Mouse (Mus musculus): ENCODE measurements around the gene Capn3. TPM values are rescaled to one million over a fixed set of nuclear protein-coding genes. Genes with fewer than 3 reads are reported as not detected.

Capn3 gene
- total and polyA plus RNA-seq, 2 experiments from 2014 or later, result 0.42 to 1.2 TPM

DNA sequence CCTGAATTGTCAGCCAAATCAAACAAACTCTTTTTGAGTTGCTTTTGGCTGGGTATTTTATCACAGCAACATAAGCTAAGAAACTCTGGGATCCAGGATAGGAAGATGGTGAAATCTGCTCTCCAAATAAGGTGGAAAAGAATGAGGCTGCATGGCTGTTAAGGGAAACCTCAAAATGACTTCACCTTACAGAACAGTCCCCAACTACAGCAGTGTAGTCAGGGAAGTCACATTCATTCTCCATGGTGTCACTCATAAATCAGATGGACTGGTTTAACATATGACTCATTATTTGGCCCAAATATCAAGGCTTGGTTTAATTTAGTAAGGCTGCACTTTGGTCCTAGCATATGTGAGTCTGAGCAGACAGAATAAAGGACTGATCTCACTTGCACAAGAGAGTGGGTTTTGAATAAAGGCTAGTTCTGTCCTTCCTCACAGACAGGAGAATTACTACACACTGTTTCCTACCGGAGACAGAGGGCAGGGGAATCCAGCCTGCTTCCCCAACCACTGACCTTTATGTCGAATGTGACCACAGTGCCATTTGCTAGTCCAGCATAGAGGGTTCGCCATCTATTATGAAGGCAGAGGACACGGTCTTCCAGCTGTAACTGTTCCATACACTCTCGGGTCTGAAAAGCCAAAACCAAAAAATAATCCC, 62.9 kb downstream of the Capn3 start:
- no peaks in the 10 kb centered on the region for H3K9me3 ChIP-seq (ENCODE audit: low read length)
- H3K27me3 ChIP-seq (ENCODE audit: insufficient read depth, low read length), result no peaks in the 10 kb centered on the region
- peaks cover 51% of the 10 kb centered on the region for H3K36me3 ChIP-seq (ENCODE audit: insufficient read depth, low read length)
- no peak overlapping the region for H3K27ac ChIP-seq
- 89% methylated on average over 5 of the region's 5 CpGs for WGBS
- no peak overlapping the region for H3K4me2 ChIP-seq (ENCODE audit: low read depth, low read length)
- H3K4me1 ChIP-seq (ENCODE audit: insufficient read depth, low read length), result no peaks in the 10 kb centered on the region
- H3K4me3 ChIP-seq (ENCODE audit: low read length), result no peak overlapping the region
- H3K9ac ChIP-seq (replicated peaks; ENCODE audit: low read length), result no peak overlapping the region
- no peak for TF ChIP-seq CTCF (IDR thresholded peaks at IDR 0.05; ENCODE audit: low read depth)
- ATAC-seq (no peak), DNase-seq (ENCODE audit: low spot score) (no peak)

DNA sequence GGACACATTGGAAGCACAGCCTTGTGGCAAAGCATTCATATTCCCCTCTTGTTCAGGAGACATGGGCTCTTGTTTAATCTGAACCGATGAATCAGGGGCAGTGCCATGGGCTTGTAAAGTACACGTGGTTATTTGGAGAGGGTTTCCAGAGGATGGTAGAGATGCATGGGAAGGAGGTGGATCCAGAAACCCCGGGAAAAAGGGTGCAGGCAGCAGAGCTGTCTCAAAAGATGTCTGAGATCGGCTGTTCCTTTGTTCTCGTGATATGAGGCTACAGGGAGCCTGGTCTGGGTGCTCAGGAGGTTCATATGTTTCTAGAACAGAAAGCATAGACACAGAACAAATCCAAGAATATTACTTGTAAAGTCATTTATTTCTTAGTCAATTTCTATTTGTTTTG, 71.0 kb downstream of the Capn3 start:
- Histone ChIP-seq H3K27ac (no peak overlapping the region), H3K4me1 (ENCODE audit: insufficient read depth, low read length) (no peaks in the 10 kb centered on the region), H3K9ac (replicated peaks; ENCODE audit: low read length) (no peak overlapping the region), H3K4me3 (ENCODE audit: low read length) (no peak overlapping the region), H3K9me3 (ENCODE audit: low read length) (no peaks in the 10 kb centered on the region), H3K36me3 (ENCODE audit: insufficient read depth, low read length) (peaks cover 65% of the 10 kb centered on the region), H3K27me3 (ENCODE audit: insufficient read depth, low read length) (no peaks in the 10 kb centered on the region), H3K4me2 (ENCODE audit: low read depth, low read length) (no peak overlapping the region)
- WGBS, result 91% methylated on average over 5 of the region's 5 CpGs
- ATAC-seq (no peak), DNase-seq (ENCODE audit: low spot score) (no peak)
- TF ChIP-seq CTCF (IDR thresholded peaks at IDR 0.05; ENCODE audit: low read depth), result no peak

DNA sequence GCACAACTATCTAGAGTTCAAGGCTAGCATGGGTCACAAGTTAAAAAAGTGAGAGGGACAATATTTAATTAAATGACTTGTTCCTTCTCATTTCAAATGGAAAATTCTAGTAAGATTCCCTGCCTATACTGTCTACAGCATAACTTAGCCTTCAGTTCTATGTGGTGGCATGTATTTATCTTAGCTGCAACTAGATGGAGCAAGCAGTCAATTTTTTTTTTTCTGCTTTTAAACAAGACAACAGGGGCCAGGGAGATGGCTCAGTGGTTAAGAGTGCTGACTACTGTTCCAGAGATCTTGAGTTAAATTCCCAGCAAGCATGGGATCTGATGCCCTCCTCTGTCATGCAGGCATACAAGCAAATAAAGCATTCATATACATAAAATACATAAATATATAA, 73.7 kb downstream of the Capn3 start:
- H3K9ac ChIP-seq (replicated peaks; ENCODE audit: low read length), result no peak overlapping the region
- DNase-seq (ENCODE audit: low spot score), result peak; percentile 3
- H3K9me3 ChIP-seq (ENCODE audit: low read length), result no peaks in the 10 kb centered on the region

GRCm38 (mm10) chr2:120531223-120531622, 75.4 kb downstream of the Capn3 start:
- no peak overlapping the region for H3K9ac ChIP-seq (replicated peaks; ENCODE audit: low read length)
- no peak overlapping the region for H3K27ac ChIP-seq
- 97% methylated on average over 4 of the region's 4 CpGs for WGBS
- H3K4me1 ChIP-seq (ENCODE audit: insufficient read depth, low read length), result no peaks in the 10 kb centered on the region
- H3K27me3 ChIP-seq (ENCODE audit: insufficient read depth, low read length), result no peaks in the 10 kb centered on the region
- no peak overlapping the region for H3K4me2 ChIP-seq (ENCODE audit: low read depth, low read length)
- H3K36me3 ChIP-seq (ENCODE audit: insufficient read depth, low read length), result peaks cover 71% of the 10 kb centered on the region
- TF ChIP-seq CTCF (IDR thresholded peaks at IDR 0.05; ENCODE audit: low read depth), result no peak
- DNase-seq (ENCODE audit: low spot score), result no peak
- no peak overlapping the region for H3K4me3 ChIP-seq (ENCODE audit: low read length)
- no peaks in the 10 kb centered on the region for H3K9me3 ChIP-seq (ENCODE audit: low read length)
- no peak for ATAC-seq

More for the DNA sequence above, 73.7 kb downstream of the Capn3 start:
- Histone ChIP-seq H3K4me1 (ENCODE audit: insufficient read depth, low read length) (no peaks in the 10 kb centered on the region), H3K4me2 (ENCODE audit: low read depth, low read length) (no peak overlapping the region), H3K27me3 (ENCODE audit: insufficient read depth, low read length) (no peaks in the 10 kb centered on the region), H3K4me3 (ENCODE audit: low read length) (no peak overlapping the region), H3K27ac (no peak overlapping the region), H3K36me3 (ENCODE audit: insufficient read depth, low read length) (peaks cover 69% of the 10 kb centered on the region)
- peak; percentile 44 for TF ChIP-seq CTCF (IDR thresholded peaks at IDR 0.05; ENCODE audit: low read depth)
- no peak for ATAC-seq

DNA sequence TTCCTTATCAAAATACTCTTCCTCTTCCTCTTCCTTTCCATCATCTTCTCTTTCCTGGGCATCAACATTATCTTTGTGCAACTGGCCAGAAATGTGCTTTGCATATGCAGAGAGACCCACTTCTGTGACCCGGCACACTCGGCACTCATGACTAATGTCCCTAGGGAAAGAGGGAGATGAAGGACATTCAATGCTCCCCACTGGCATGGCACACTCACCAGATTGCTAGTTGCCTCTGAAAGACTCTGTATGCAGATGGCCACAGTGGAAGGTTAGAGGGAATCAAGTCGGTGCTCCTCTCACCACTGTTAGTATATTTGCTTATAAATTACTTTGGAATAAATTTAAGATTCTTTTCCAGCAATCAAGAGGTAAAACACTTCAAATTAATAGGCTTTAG, 83.5 kb downstream of the Capn3 start:
- no peaks in the 10 kb centered on the region for H3K9me3 ChIP-seq (ENCODE audit: low read length)
- no peak overlapping the region for H3K9ac ChIP-seq (replicated peaks; ENCODE audit: low read length)
- no peaks in the 10 kb centered on the region for H3K27me3 ChIP-seq (ENCODE audit: insufficient read depth, low read length)
- no peak for TF ChIP-seq CTCF (IDR thresholded peaks at IDR 0.05; ENCODE audit: low read depth)
- 0 out of 2 replicates have a peak, but pooled peaks have one; percentile 53 for ATAC-seq
- H3K4me1 ChIP-seq (ENCODE audit: insufficient read depth, low read length), result peaks cover 7% of the 10 kb centered on the region
- peaks cover 12% of the 10 kb centered on the region; the same call in 1 of the 2 replicates for H3K36me3 ChIP-seq (ENCODE audit: insufficient read depth, low read length)
- H3K27ac ChIP-seq, result peak overlapping the region; percentile 37; the same call in 1 of the 2 replicates
- peak overlapping the region; percentile 36 for H3K4me2 ChIP-seq (ENCODE audit: low read depth, low read length)
- no peak overlapping the region for H3K4me3 ChIP-seq (ENCODE audit: low read length)
- peak; percentile 23 for DNase-seq (ENCODE audit: low spot score)
- WGBS, result 19% methylated on average over 3 of the region's 3 CpGs

GRCm38 (mm10) chr2:120539778-120540208, 84.0 kb downstream of the Capn3 start:
- peaks cover 7% of the 10 kb centered on the region; the same call in 1 of the 2 replicates for H3K36me3 ChIP-seq (ENCODE audit: insufficient read depth, low read length)
- H3K4me1 ChIP-seq (ENCODE audit: insufficient read depth, low read length), result peaks cover 7% of the 10 kb centered on the region
- TF ChIP-seq CTCF (IDR thresholded peaks at IDR 0.05; ENCODE audit: low read depth), result no peak
- no peaks in the 10 kb centered on the region for H3K27me3 ChIP-seq (ENCODE audit: insufficient read depth, low read length)
- ATAC-seq (peak; percentile 93), DNase-seq (ENCODE audit: low spot score) (peak; percentile 93)
- peak overlapping the region; percentile 37; the same call in 1 of the 2 replicates for H3K27ac ChIP-seq
- WGBS, result 10% methylated on average over 1 of the region's 1 CpGs
- peak overlapping the region; percentile 36 for H3K4me2 ChIP-seq (ENCODE audit: low read depth, low read length)
- H3K9me3 ChIP-seq (ENCODE audit: low read length), result no peaks in the 10 kb centered on the region
- H3K9ac ChIP-seq (replicated peaks; ENCODE audit: low read length), result no peak overlapping the region
- H3K4me3 ChIP-seq (ENCODE audit: low read length), result no peak overlapping the region

GRCm38 (mm10) chr2:120544732-120545131, 88.9 kb downstream of the Capn3 start:
- Histone ChIP-seq H3K4me1 (ENCODE audit: insufficient read depth, low read length) (no peaks in the 10 kb centered on the region), H3K4me2 (ENCODE audit: low read depth, low read length) (no peak overlapping the region), H3K4me3 (ENCODE audit: low read length) (no peak overlapping the region), H3K27me3 (ENCODE audit: insufficient read depth, low read length) (no peaks in the 10 kb centered on the region), H3K9ac (replicated peaks; ENCODE audit: low read length) (no peak overlapping the region), H3K36me3 (ENCODE audit: insufficient read depth, low read length) (no peaks in the 10 kb centered on the region; the same call in 1 of the 2 replicates), H3K27ac (no peak overlapping the region), H3K9me3 (ENCODE audit: low read length) (no peaks in the 10 kb centered on the region)
- no peak for DNase-seq (ENCODE audit: low spot score)
- 100% methylated on average over 2 of the region's 2 CpGs for WGBS
- ATAC-seq, result no peak
- no peak for TF ChIP-seq CTCF (IDR thresholded peaks at IDR 0.05; ENCODE audit: low read depth)

Other genes starting within 250 kb of the Capn3 start
- gene Pla2g4e, start 210.7 kb upstream of the Capn3 start, total RNA-seq (2014; rRNA removed), result 14.9 and 15.0 TPM in 2 replicates
- gene Pla2g4e, start 210.7 kb upstream of the Capn3 start, polyA plus RNA-seq (2015; fragmentation: Nextera tagmentation; extraction: Ambion mirVana), result 6.7 and 8.0 TPM in 2 replicates
- gene Pla2g4d, start 166.8 kb upstream of the Capn3 start, total RNA-seq (2014; rRNA removed), result 0.14 and 0.16 TPM in 2 replicates
- gene Pla2g4d, start 166.8 kb upstream of the Capn3 start, polyA plus RNA-seq (2015; fragmentation: Nextera tagmentation; extraction: Ambion mirVana), result 0.20 TPM in 2 replicates
- gene Pla2g4f, start 141.9 kb upstream of the Capn3 start, total RNA-seq (2014; rRNA removed), result not detected in 2 replicates
- not detected in 2 replicates for gene Pla2g4f, start 141.9 kb upstream of the Capn3 start, polyA plus RNA-seq (2015; fragmentation: Nextera tagmentation; extraction: Ambion mirVana)
- 47.9 and 67.4 TPM in 2 replicates for gene Vps39, start 102.9 kb upstream of the Capn3 start, total RNA-seq (2014; rRNA removed)
- 31.9 and 32.2 TPM in 2 replicates for gene Vps39, start 102.9 kb upstream of the Capn3 start, polyA plus RNA-seq (2015; fragmentation: Nextera tagmentation; extraction: Ambion mirVana)
- gene Ganc, start 52.1 kb upstream of the Capn3 start, total RNA-seq (2014; rRNA removed), result 7.5 and 10.5 TPM in 2 replicates
- gene Ganc, start 52.1 kb upstream of the Capn3 start, polyA plus RNA-seq (2015; fragmentation: Nextera tagmentation; extraction: Ambion mirVana), result 8.2 and 9.1 TPM in 2 replicates
- 23.2 and 25.0 TPM in 2 replicates for gene Tmem87a, start 51.9 kb upstream of the Capn3 start, total RNA-seq (2014; rRNA removed)
- gene Tmem87a, start 51.9 kb upstream of the Capn3 start, polyA plus RNA-seq (2015; fragmentation: Nextera tagmentation; extraction: Ambion mirVana), result 7.4 and 7.9 TPM in 2 replicates
- gene Zfp106, start 107.8 kb downstream of the Capn3 start, total RNA-seq (2014; rRNA removed), result 58.9 and 61.5 TPM in 2 replicates
- gene Zfp106, start 107.8 kb downstream of the Capn3 start, polyA plus RNA-seq (2015; fragmentation: Nextera tagmentation; extraction: Ambion mirVana), result 40.3 and 41.6 TPM in 2 replicates
- 14.7 and 20.7 TPM in 2 replicates for gene Snap23, start 111.7 kb downstream of the Capn3 start, total RNA-seq (2014; rRNA removed)
- gene Snap23, start 111.7 kb downstream of the Capn3 start, polyA plus RNA-seq (2015; fragmentation: Nextera tagmentation; extraction: Ambion mirVana), result 10.7 and 13.1 TPM in 2 replicates
- 21.2 and 22.7 TPM in 2 replicates for gene Haus2, start 153.4 kb downstream of the Capn3 start, total RNA-seq (2014; rRNA removed)
- 36.4 and 37.2 TPM in 2 replicates for gene Haus2, start 153.4 kb downstream of the Capn3 start, polyA plus RNA-seq (2015; fragmentation: Nextera tagmentation; extraction: Ambion mirVana)
- gene Lrrc57, start 153.5 kb downstream of the Capn3 start, total RNA-seq (2014; rRNA removed), result 26.2 and 39.5 TPM in 2 replicates
- 26.6 and 28.4 TPM in 2 replicates for gene Lrrc57, start 153.5 kb downstream of the Capn3 start, polyA plus RNA-seq (2015; fragmentation: Nextera tagmentation; extraction: Ambion mirVana)
- 14.2 and 18.5 TPM in 2 replicates for gene Stard9, start 173.1 kb downstream of the Capn3 start, total RNA-seq (2014; rRNA removed)
- gene Stard9, start 173.1 kb downstream of the Capn3 start, polyA plus RNA-seq (2015; fragmentation: Nextera tagmentation; extraction: Ambion mirVana), result 3.1 TPM in 2 replicates